Mouse (Mus musculus): ENCODE measurements around the gene Tanc1. TPM values are rescaled to one million over a fixed set of nuclear protein-coding genes. Genes with fewer than 3 reads are reported as not detected.

The Tanc1 gene
- polyA plus RNA-seq, 1 experiment from 2014 or later: 8.9 TPM

- H3K9me3 ChIP-seq: no peaks in the 10 kb centered on the region
- ATAC-seq (ENCODE audit: low FRiP score): no peak
Observed at GRCm38 (mm10) chr2:59742500-59743116, 130.8 kb downstream of the Tanc1 start.

GRCm38 (mm10) chr2:59745428-59745827, 133.6 kb downstream of the Tanc1 start:
- H3K9me3 ChIP-seq: no peaks in the 10 kb centered on the region
- H3K27me3 ChIP-seq: no peaks in the 10 kb centered on the region
- no peak overlapping the region for H3K4me3 ChIP-seq
- H3K9ac ChIP-seq: no peak overlapping the region
- no peak; the same call in 1 of the 2 replicates for ATAC-seq (ENCODE audit: low FRiP score)
- no peaks in the 10 kb centered on the region for H3K4me1 ChIP-seq (replicated peaks)
- WGBS: 38% methylated on average over 6 of the region's 6 CpGs
- no peak overlapping the region for H3K4me2 ChIP-seq
- H3K27ac ChIP-seq: no peak overlapping the region
- H3K36me3 ChIP-seq: no peaks in the 10 kb centered on the region

More at GRCm38 (mm10) chr2:59742500-59743116, 130.8 kb downstream of the Tanc1 start:
- H3K27ac ChIP-seq: no peak overlapping the region
- no peaks in the 10 kb centered on the region for H3K36me3 ChIP-seq
- no peaks in the 10 kb centered on the region for H3K27me3 ChIP-seq
- peaks cover under 1% of the 10 kb centered on the region; the same call in 1 of the 2 replicates for H3K4me1 ChIP-seq (replicated peaks)
- no peak overlapping the region; the same call in 1 of the 2 replicates for H3K9ac ChIP-seq
- no peak overlapping the region for H3K4me2 ChIP-seq
- H3K4me3 ChIP-seq: no peak overlapping the region
- 76% methylated on average over 12 of the region's 12 CpGs for WGBS

- no peak overlapping the region for H3K4me3 ChIP-seq
- H3K4me2 ChIP-seq: no peak overlapping the region
- H3K4me1 ChIP-seq (replicated peaks): no peaks in the 10 kb centered on the region
- H3K9ac ChIP-seq: peak overlapping the region; percentile 13; the same call in 1 of the 2 replicates
- H3K27ac ChIP-seq: no peak overlapping the region
- 88% methylated on average over 9 of the region's 9 CpGs for WGBS
- no peaks in the 10 kb centered on the region for H3K9me3 ChIP-seq
- no peaks in the 10 kb centered on the region for H3K27me3 ChIP-seq
- ATAC-seq (ENCODE audit: low FRiP score): 0 out of 2 replicates have a peak, but pooled peaks have one; percentile 27
- H3K36me3 ChIP-seq: no peaks in the 10 kb centered on the region
Observed at GRCm38 (mm10) chr2:59746070-59746469, 134.2 kb downstream of the Tanc1 start.

- H3K9ac ChIP-seq: no peak overlapping the region
- H3K27me3 ChIP-seq: no peaks in the 10 kb centered on the region
- H3K36me3 ChIP-seq: no peaks in the 10 kb centered on the region
- ATAC-seq (ENCODE audit: low FRiP score): no peak
- WGBS: 93% methylated on average over 9 of the region's 9 CpGs
- H3K9me3 ChIP-seq: no peaks in the 10 kb centered on the region
- no peaks in the 10 kb centered on the region for H3K4me1 ChIP-seq (replicated peaks)
- no peak overlapping the region for H3K4me2 ChIP-seq
- H3K4me3 ChIP-seq: no peak overlapping the region
- H3K27ac ChIP-seq: no peak overlapping the region
Observed at GRCm38 (mm10) chr2:59747757-59748156, 135.9 kb downstream of the Tanc1 start.

GRCm38 (mm10) chr2:59749371-59749770, 137.5 kb downstream of the Tanc1 start:
- 42% methylated on average over 10 of the region's 10 CpGs for WGBS
- Histone ChIP-seq H3K36me3 (no peaks in the 10 kb centered on the region), H3K9me3 (no peaks in the 10 kb centered on the region), H3K27ac (no peak overlapping the region), H3K4me1 (replicated peaks) (no peaks in the 10 kb centered on the region), H3K9ac (no peak overlapping the region), H3K4me3 (no peak overlapping the region), H3K4me2 (no peak overlapping the region), H3K27me3 (no peaks in the 10 kb centered on the region)
- no peak for ATAC-seq (ENCODE audit: low FRiP score)

GRCm38 (mm10) chr2:59751172-59751571, 139.3 kb downstream of the Tanc1 start:
- Histone ChIP-seq H3K4me1 (replicated peaks) (no peaks in the 10 kb centered on the region), H3K27ac (no peak overlapping the region), H3K4me2 (no peak overlapping the region), H3K4me3 (no peak overlapping the region), H3K36me3 (no peaks in the 10 kb centered on the region), H3K27me3 (no peaks in the 10 kb centered on the region), H3K9me3 (no peaks in the 10 kb centered on the region), H3K9ac (no peak overlapping the region)
- ATAC-seq (ENCODE audit: low FRiP score): no peak
- 76% methylated on average over 6 of the region's 6 CpGs for WGBS

- no peak overlapping the region for H3K4me3 ChIP-seq
- H3K4me1 ChIP-seq (replicated peaks): no peaks in the 10 kb centered on the region
- no peaks in the 10 kb centered on the region for H3K36me3 ChIP-seq
- no peak overlapping the region for H3K4me2 ChIP-seq
- no peak overlapping the region for H3K27ac ChIP-seq
- H3K9ac ChIP-seq: no peak overlapping the region
- WGBS: 86% methylated on average over 7 of the region's 7 CpGs
- no peaks in the 10 kb centered on the region for H3K9me3 ChIP-seq
- ATAC-seq (ENCODE audit: low FRiP score): no peak
- H3K27me3 ChIP-seq: no peaks in the 10 kb centered on the region
Observed at GRCm38 (mm10) chr2:59752148-59752547, 140.3 kb downstream of the Tanc1 start.

- Histone ChIP-seq H3K27me3 (no peaks in the 10 kb centered on the region), H3K4me2 (no peak overlapping the region), H3K36me3 (no peaks in the 10 kb centered on the region), H3K9me3 (no peaks in the 10 kb centered on the region), H3K4me3 (no peak overlapping the region), H3K4me1 (replicated peaks) (no peaks in the 10 kb centered on the region), H3K27ac (no peak overlapping the region), H3K9ac (no peak overlapping the region)
- no peak for ATAC-seq (ENCODE audit: low FRiP score)
- 88% methylated on average over 5 of the region's 5 CpGs for WGBS
Observed at GRCm38 (mm10) chr2:59752766-59753165, 140.9 kb downstream of the Tanc1 start.

GRCm38 (mm10) chr2:59756137-59756753, 144.4 kb downstream of the Tanc1 start:
- no peak overlapping the region for H3K4me3 ChIP-seq
- H3K27me3 ChIP-seq: no peaks in the 10 kb centered on the region
- H3K27ac ChIP-seq: no peak overlapping the region
- WGBS: 83% methylated on average over 13 of the region's 13 CpGs
- no peaks in the 10 kb centered on the region for H3K4me1 ChIP-seq (replicated peaks)
- no peak overlapping the region for H3K4me2 ChIP-seq
- ATAC-seq (ENCODE audit: low FRiP score): no peak
- no peaks in the 10 kb centered on the region for H3K36me3 ChIP-seq
- H3K9ac ChIP-seq: no peak overlapping the region
- no peaks in the 10 kb centered on the region for H3K9me3 ChIP-seq

GRCm38 (mm10) chr2:59757015-59757414, 145.2 kb downstream of the Tanc1 start:
- no peak overlapping the region for H3K4me2 ChIP-seq
- H3K4me3 ChIP-seq: no peak overlapping the region
- no peaks in the 10 kb centered on the region for H3K27me3 ChIP-seq
- no peaks in the 10 kb centered on the region for H3K9me3 ChIP-seq
- 73% methylated on average over 6 of the region's 6 CpGs for WGBS
- H3K27ac ChIP-seq: no peak overlapping the region
- ATAC-seq (ENCODE audit: low FRiP score): peak; percentile 69; the same call in 1 of the 2 replicates
- no peak overlapping the region for H3K9ac ChIP-seq
- H3K36me3 ChIP-seq: no peaks in the 10 kb centered on the region
- H3K4me1 ChIP-seq (replicated peaks): no peaks in the 10 kb centered on the region

- Histone ChIP-seq H3K27ac (no peak overlapping the region), H3K36me3 (no peaks in the 10 kb centered on the region), H3K4me2 (no peak overlapping the region), H3K4me1 (replicated peaks) (no peaks in the 10 kb centered on the region), H3K27me3 (no peaks in the 10 kb centered on the region), H3K4me3 (no peak overlapping the region), H3K9me3 (no peaks in the 10 kb centered on the region), H3K9ac (no peak overlapping the region)
- WGBS: 79% methylated on average over 9 of the region's 9 CpGs
- no peak for ATAC-seq (ENCODE audit: low FRiP score)
Observed at GRCm38 (mm10) chr2:59758139-59758918, 146.5 kb downstream of the Tanc1 start.

GRCm38 (mm10) chr2:59760731-59761130, 148.9 kb downstream of the Tanc1 start:
- Histone ChIP-seq H3K4me1 (replicated peaks) (no peaks in the 10 kb centered on the region), H3K4me3 (no peak overlapping the region), H3K4me2 (no peak overlapping the region), H3K27me3 (no peaks in the 10 kb centered on the region), H3K36me3 (no peaks in the 10 kb centered on the region), H3K27ac (no peak overlapping the region), H3K9ac (no peak overlapping the region), H3K9me3 (no peaks in the 10 kb centered on the region)
- ATAC-seq (ENCODE audit: low FRiP score): no peak
- 93% methylated on average over 4 of the region's 4 CpGs for WGBS
